Mouse (Mus musculus) Patski (cell line): ENCODE results near the gene Flad1. TPM values are rescaled to one million over a fixed set of nuclear protein-coding genes. Genes with fewer than 3 reads are reported as not detected.

Experiments
- ATAC-seq: fragments of 100-300 bp; one replicate; pipeline ENCODE4 v1.8.0; 2021
- CTCF ChIA-PET: fragments of 350-600 bp; sonication (Branson Sonifier 250); formaldehyde crosslinking; loops from one replicate; lab custom pipeline; 2022; ENCODE audit warnings: inconsistent platforms; lab: Charles Lee
- POLR2A ChIA-PET: fragments of 350-600 bp; sonication (Branson Sonifier 250); formaldehyde crosslinking; loops from one replicate; lab custom pipeline; 2022; ENCODE audit warnings: antibody characterized with exemption, inconsistent platforms; lab: Charles Lee
- DNase-seq: peaks from one replicate; pipeline ENCODE4 v3.0.0-alpha.2; 2011; ENCODE audit warnings: low read depth, low spot score
- H3K27me3 ChIP-seq: fragments of 371-371 bp; one replicate; pipeline ENCODE4 v1.5.1; 2021
- CTCF ChIP-seq: fragments of 100-300 bp; IDR thresholded peaks from one replicate; pipeline ENCODE4 v1.5.1; 2021
- in situ Hi-C: fragments of 300-500 bp; cut with MboI; formaldehyde crosslinking; loops from 3 replicates; pipeline ENCODE4 v1.11.1; 2018; ENCODE audit warnings: low pct_unique_long_range_greater_than_20kb, mixed read lengths
- polyA plus RNA-seq: library from polyadenylated mRNA; unstranded; gene quantifications from one replicate; pipeline ENCODE4 v1.2.3, GENCODE M21; 2021

Gene Flad1
- polyA plus RNA-seq, 1 experiment from 2014 or later, result 40.6 TPM

DNA sequence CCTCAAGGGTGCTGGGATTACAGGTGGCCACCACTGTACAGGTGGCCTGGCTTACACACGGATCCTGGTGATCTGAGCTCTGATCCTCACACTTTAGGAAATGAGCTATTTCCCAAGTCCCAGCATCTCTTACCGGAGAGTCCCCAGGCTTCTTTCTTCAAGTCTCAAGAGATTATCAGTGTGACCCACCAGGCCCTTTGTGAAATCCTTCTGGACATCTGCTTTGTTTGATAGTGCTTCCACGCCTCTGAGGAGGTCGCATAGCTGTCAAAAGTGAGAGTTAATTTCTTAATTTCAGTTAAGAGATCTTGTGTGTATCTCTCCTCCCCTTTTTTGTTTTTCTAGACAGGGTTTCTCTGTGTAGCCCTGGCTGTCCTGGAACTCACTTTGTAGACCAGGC, 14.2 kb upstream of the Flad1 start:
- no peaks in the 10 kb centered on the region for H3K27me3 ChIP-seq
- no peak for DNase-seq
- in situ Hi-C loops, result no loop called here
- POLR2A ChIA-PET, result no interaction called here
- ATAC-seq, result no peak
- no peak for TF ChIP-seq CTCF
- CTCF ChIA-PET, result interaction anchor here (1.4 kb wide), 1 partner anchor 30 kb away, joined by 7 read pairs; no protein-coding TSS in a partner anchor

DNA sequence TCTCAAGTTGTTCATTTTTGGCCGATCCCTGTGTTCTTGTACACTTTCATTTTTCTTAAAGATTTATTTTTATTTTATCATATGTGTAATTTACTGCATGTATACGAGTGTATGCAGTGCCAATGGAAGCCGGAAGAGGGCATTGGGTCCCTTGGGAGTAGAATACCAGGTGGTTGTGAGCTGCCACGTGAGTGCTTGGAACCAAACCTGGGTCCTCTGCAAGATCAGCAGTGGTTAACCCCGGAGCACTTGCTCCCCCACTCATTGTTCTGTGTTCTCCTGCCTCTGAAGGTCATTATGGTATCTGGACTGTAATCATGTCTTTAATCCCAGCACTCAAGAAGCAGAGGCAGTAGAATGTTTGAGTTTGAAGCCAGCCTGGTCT, 13.5 kb upstream of the Flad1 start:
- in situ Hi-C loops, result no loop called here
- POLR2A ChIA-PET, result no interaction called here
- TF ChIP-seq CTCF, result no peak
- DNase-seq, result no peak
- ATAC-seq, result no peak
- CTCF ChIA-PET, result interaction anchor here (1.4 kb wide), 1 partner anchor 29 kb away, joined by 7 read pairs; no protein-coding TSS in a partner anchor
- no peaks in the 10 kb centered on the region for H3K27me3 ChIP-seq

DNA sequence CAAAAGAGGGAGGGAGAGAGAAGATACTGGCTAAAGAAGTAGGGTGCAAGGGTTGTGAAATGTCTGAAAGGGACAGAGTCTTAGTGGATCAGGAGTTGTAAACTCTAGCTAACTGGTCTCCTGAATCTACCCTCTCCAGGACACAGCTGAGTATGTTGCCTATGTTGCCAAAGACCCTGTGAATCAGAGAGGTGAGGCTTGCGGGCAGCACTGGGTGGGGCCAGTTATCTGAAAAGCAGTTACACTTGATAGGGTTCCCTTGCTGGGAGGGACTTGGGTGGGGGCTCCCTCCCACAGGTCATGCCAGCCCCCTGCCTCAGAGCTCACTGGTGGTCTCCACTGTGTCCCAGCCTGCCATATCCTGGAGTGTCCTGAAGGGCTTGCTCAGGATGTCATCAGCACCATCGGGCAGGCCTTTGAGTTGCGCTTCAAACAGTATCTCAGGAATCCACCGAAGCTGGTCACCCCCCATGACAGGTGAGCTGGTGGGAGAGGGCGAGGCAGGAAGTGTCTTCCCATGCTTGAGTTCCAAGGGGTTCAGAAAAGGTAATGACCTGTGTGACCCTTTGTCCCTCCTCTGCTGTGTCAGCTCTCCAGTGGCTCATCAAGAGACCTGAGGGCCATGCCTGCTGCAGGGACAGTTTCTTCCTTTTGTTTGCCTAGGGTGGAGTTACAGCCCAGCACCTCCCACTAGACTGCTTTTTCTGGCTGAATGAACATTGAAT, 12.9 kb upstream of the Flad1 start:
- POLR2A ChIA-PET, result no interaction called here
- H3K27me3 ChIP-seq, result no peaks in the 10 kb centered on the region
- ATAC-seq, result no peak
- no peak for DNase-seq
- in situ Hi-C loops, result no loop called here
- TF ChIP-seq CTCF, result no peak
- CTCF ChIA-PET, result no interaction called here

DNA sequence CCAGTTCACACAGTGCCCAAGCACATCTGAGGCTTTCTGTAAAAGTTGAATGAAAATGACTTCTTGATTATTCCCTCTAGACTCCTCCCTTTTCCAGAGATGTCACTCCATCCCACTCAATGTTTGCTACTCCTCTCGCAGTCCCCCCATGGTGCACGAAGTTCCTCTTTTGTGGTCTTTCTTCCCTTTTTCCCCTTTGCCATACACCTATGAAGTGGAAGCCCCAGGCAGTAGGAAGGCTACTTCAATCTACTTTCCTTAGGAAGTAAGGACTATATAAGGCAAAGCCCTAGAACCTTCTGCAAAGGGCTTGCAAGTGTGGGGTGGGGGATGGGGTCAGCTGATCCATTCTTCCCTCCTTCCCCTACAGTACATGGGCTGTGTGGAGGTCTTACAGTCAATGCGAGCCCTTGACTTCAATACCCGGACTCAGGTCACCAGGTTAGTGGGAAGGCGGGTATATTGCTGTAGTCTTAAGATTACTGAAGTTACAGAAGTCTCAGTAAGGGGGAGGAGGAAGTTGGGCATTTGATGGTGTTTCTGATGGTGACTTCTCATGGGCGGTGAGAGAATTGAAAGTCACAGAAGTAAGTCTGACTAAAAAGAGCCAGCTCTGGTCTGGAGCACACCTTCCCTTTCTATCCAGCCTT, 11.0 kb upstream of the Flad1 start:
- ChIA-PET POLR2A (interaction anchor here (1.1 to 4.2 kb wide), 5 partner anchors 8 to 36 kb away, joined by 3 to 56 read pairs (median 6); partner anchors contain the start of genes Pbxip1, Pygo2 and Zbtb7b), CTCF (interaction anchor here (1.0 to 3.7 kb wide), 5 partner anchors 9 to 34 kb away, joined by 3 to 22 read pairs (median 5); no protein-coding TSS in a partner anchor)
- no peaks in the 10 kb centered on the region for H3K27me3 ChIP-seq
- DNase-seq (no peak), ATAC-seq (no peak)
- TF ChIP-seq CTCF, result no peak
- in situ Hi-C loops, result no loop called here

DNA sequence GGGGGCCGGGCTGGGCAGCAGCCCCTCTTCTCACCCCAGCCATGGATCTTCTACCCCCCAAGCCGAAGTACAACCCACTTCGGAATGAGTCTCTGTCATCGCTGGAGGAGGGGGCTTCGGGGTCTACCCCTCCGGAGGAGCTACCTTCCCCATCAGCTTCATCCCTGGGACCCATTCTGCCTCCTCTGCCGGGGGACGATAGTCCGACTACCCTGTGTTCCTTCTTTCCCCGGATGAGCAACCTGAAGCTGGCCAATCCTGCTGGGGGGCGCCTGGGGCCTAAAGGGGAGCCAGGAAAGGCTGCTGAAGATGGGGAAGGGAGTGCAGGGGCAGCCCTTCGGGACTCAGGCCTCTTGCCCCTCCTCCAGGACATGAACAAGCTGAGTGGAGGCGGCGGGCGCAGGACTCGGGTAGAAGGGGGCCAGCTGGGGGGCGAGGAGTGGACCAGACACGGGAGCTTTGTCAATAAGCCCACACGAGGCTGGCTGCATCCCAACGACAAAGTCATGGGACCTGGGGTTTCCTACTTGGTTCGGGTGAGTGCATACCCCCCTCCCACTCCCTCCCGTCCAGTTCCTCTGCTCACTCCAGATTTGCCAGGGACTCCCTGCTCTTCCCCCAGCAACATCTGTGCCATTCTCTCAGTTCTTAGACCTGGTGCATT, 10.3 kb upstream of the Flad1 start:
- ATAC-seq, result no peak
- TF ChIP-seq CTCF, result no peak

DNA sequence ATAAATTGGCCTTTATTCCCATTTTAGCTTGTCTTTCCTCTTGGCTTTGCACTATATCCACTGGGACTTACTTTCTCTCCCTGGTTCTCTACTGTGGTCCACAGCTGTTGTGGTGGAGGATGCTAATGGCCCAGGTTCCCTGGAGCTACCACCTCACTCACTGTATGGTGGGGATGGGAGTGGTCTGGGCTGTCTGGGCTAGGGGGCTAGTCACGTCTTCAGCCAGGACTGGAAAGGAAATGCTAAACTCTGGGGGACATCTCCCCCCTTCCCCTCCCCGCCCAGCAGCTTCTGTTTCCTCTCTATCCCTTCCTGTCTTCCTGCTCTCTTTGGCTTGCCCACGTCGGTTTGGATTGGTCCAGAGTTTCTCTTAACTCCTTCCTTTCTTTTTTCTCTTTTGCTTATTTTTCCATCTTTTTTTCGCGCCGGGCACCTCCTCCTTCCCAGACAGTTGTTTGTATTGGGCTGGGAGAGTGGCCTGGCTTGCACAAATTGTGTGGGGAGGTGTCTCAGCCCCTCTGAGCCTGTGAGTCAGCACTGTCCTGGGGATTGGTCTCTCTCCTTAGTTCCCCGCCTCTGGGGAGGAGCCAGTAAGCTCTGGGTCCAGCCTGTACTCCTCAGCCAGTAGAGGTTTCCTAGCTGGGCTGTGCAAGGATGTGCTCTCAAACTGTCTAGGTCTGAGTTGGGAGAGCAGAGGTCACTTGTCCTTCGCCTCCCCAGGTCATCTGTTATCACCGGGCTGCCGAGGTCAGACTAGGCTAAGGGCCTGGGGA, 9.5 kb upstream of the Flad1 start:
- POLR2A ChIA-PET, result interaction anchor here (0.6 to 4.2 kb wide), 12 partner anchors 9 to 1434 kb away, joined by 3 to 56 read pairs (median 4); partner anchors contain the start of genes Pbxip1, Pygo2 and Zbtb7b
- CTCF ChIA-PET, result interaction anchor here (0.9 to 3.7 kb wide), 9 partner anchors 9 to 37 kb away, joined by 3 to 22 read pairs (median 5); partner anchors contain the start of gene Flad1
- TF ChIP-seq CTCF, result no peak
- no peaks in the 10 kb centered on the region for H3K27me3 ChIP-seq
- DNase-seq, result peak; percentile 91
- ATAC-seq, result peak; percentile 85
- in situ Hi-C loops, result no loop called here

More for the DNA sequence above, 10.3 kb upstream of the Flad1 start:
- no peaks in the 10 kb centered on the region for H3K27me3 ChIP-seq
- no peak for DNase-seq
- ChIA-PET POLR2A (interaction anchor here (0.8 to 4.2 kb wide), 7 partner anchors 8 to 37 kb away, joined by 3 to 56 read pairs (median 5); partner anchors contain the start of genes Pbxip1, Pygo2 and Zbtb7b), CTCF (interaction anchor here (0.9 to 3.7 kb wide), 5 partner anchors 12 to 35 kb away, joined by 3 to 22 read pairs (median 6); no protein-coding TSS in a partner anchor)
- in situ Hi-C loops, result no loop called here

DNA sequence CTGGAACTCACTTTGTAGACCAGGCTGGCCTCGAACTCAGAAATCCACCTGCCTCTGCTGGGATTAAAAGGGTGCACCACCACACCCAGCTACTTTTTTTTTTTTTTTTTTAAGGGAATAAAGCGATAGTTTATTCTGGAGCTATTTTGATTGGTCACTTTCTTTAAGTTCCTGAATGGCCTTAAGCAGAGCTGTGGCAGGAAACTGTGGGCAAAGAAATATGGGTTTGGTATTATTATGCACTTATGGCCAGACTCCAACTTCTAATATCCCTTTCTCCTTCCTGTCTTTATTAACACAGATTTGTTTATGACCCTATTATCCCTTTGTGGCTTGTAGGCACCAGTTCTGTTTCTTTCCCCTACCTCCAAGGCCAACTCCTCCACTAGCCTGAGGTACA, 8.8 kb upstream of the Flad1 start:
- DNase-seq (no peak), ATAC-seq (no peak)
- in situ Hi-C loops, result no loop called here
- no peaks in the 10 kb centered on the region for H3K27me3 ChIP-seq
- ChIA-PET CTCF (interaction anchor here (0.7 to 3.7 kb wide), 9 partner anchors 9 to 38 kb away, joined by 3 to 22 read pairs (median 4); partner anchors contain the start of genes Flad1 and Pygo2), POLR2A (interaction anchor here (0.6 to 4.2 kb wide), 11 partner anchors 10 to 1433 kb away, joined by 3 to 56 read pairs (median 5); partner anchors contain the start of genes Adam15, Efna3, Pbxip1 and Pygo2)
- TF ChIP-seq CTCF, result no peak

DNA sequence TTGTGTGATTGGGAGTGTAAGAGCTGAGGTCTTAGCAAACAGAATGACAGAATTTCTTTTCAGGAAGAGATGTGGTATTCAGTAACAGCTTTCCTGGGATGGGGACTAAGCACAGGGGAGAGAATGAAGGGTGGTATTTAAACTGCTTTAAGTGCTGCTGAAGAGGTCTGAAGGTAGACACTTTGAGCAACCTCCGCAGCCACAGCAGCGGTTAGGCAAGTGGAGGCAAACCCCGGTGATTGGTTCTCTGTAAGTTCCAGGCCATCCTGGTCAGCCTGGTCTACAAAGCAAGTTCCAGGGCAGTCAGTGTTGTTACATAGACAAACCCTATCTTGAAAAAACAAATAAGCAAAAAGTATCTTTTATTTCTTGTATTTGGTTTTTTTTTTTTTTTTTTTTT, 8.3 kb upstream of the Flad1 start:
- TF ChIP-seq CTCF, result no peak
- ATAC-seq (no peak), DNase-seq (no peak)
- CTCF ChIA-PET, result interaction anchor here (0.7 to 3.7 kb wide), 9 partner anchors 8 to 130 kb away, joined by 3 to 22 read pairs (median 4); partner anchors contain the start of genes Flad1 and Pygo2
- in situ Hi-C loops, result no loop called here
- no peaks in the 10 kb centered on the region for H3K27me3 ChIP-seq
- POLR2A ChIA-PET, result interaction anchor here (0.6 to 4.2 kb wide), 10 partner anchors 11 to 98 kb away, joined by 3 to 56 read pairs (median 5); partner anchors contain the start of genes Adam15, Efna3, Pbxip1 and Pygo2

DNA sequence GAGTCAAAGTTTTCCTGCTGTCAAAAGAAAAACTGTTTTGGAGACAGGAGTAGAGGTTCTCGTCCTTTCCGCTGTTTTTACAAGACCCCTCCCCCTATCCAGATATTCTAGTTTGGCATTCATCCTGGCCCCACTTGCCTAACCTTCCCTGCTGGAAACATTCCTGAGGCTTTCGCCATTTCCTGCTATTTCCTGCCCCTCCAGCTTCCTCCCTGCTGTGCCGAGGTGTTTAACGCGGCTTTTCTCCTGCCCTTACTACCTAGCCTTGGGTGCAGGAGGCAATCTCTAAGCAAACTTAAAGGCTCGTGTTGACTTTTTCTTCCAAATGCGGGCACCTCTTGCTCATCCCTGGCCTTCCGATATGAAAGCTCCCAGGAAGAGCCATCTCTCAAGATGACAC, 7.9 kb upstream of the Flad1 start:
- in situ Hi-C loops, result no loop called here
- no peaks in the 10 kb centered on the region for H3K27me3 ChIP-seq
- POLR2A ChIA-PET, result interaction anchor here (0.6 to 4.2 kb wide), 9 partner anchors 11 to 102 kb away, joined by 3 to 56 read pairs (median 5); partner anchors contain the start of genes Adam15, Efna3, Pbxip1 and Pygo2
- CTCF ChIA-PET, result interaction anchor here (0.7 to 3.7 kb wide), 11 partner anchors 8 to 130 kb away, joined by 3 to 22 read pairs (median 4); partner anchors contain the start of genes Flad1, Pygo2 and Zbtb7b
- ATAC-seq (no peak), DNase-seq (peak; percentile 73)
- TF ChIP-seq CTCF, result no peak
